Mouse (Mus musculus) left cerebral cortex, postnatal 36 days (tissue): ENCODE data around the gene Vps52. TPM values are rescaled to one million over a fixed set of nuclear protein-coding genes. Genes with fewer than 3 reads are reported as not detected.
"Not testable (repeated sequence)": the region's sequence is repeated elsewhere in the genome, so short reads cannot be mapped to it uniquely, and the experiment has no call there.

Experiments
- DNase-seq, 2 experiments: peaks; one replicate each; pipeline ENCODE4 v3.0.0; 2021 to 2022; ENCODE audit warnings: low spot score in 2 of 2, mixed read lengths in 1 of 2
- intact Hi-C: fragments of 180-260 bp; cut with DNase I; formaldehyde crosslinking; loops from one replicate; pipeline ENCODE4 v1.15.1; 2025
- total RNA-seq, 2 experiments: library from RNA; stranded (reverse); gene quantifications; 2 replicates each; pipeline ENCODE4 v1.2.3; 2021

Gene Vps52
- total RNA-seq, 2 experiments from 2014 or later: 84.5 to 87.0 TPM

DNA sequence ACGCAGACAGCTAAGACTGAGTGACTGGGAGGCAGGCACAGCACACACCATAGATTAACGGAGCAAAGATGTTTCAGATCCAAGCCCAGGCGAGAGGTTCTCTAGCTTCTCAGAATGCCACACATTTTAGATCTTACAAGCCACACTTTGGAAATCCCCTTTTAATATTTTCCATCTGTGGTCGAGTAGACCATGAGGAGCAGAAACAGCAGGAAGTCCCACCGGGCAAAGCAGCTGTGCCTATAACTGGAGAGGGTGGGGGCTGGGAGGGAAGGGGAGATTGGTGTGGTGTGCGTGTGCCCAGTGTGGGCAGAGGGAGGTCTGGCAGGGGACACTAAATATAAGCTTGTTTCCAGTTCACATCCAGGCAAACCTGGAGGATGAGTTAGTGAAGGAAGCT is 1.9 kb downstream of the Vps52 start:
- DNase-seq: no peak
- intact Hi-C loops: no loop called here

DNA sequence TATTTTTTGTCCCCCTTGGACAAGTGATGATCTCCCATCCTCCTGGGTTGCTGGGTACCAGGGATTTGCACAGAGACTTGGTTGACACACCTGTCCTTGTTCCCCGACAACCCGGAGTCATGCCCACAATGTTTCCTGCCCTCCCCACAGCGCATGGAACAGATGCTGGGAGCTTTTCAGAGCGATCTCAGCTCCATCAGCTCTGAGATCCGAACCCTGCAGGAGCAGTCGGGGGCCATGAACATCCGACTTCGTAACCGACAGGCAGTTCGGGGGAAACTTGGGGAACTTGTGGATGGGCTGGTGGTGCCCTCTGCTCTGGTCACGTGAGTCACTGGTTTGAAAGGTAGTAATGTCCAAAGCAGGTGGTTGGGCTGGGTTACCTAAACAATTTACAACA is 2.8 kb downstream of the Vps52 start:
- intact Hi-C loops: loop anchor here (1.0 kb wide), 1 partner anchor 63 kb away; no protein-coding TSS in a partner anchor
- DNase-seq: no peak

DNA sequence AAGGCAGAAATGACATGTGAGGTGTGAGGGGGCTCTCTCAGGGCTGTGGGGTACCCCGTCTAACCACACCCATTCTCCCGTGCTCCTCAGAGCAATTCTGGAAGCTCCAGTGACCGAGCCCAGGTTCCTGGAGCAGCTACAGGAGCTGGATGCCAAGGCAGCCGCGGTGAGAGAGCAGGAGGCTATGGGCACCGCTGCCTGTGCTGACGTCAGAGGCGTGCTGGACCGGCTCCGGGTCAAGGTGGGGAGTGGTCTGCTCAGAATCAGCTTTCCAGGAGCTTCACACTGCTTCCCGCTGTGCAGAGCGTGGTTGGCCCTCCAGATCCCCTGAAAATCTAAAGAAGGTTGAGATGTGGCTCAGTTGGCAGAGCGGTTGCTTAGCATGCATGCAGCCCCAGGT is 3.5 kb downstream of the Vps52 start:
- DNase-seq: no peak
- intact Hi-C loops: no loop called here

DNA sequence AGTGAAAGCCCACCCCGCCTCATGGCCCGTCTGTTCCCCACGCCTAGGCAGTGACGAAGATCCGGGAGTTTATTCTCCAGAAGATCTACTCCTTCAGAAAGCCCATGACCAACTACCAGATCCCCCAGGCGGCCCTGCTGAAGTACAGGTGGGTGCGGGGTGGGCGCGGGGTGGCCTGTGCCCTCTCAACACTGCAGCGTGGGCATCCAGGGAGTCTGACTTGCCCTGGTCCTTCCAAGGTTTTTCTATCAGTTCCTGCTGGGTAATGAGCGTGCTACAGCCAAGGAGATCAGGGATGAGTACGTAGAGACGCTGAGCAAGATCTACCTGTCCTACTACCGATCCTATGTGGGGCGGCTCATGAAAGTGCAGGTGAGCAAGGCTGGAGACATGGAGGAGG is 4.3 kb downstream of the Vps52 start:
- no peak for DNase-seq
- intact Hi-C loops: no loop called here

DNA sequence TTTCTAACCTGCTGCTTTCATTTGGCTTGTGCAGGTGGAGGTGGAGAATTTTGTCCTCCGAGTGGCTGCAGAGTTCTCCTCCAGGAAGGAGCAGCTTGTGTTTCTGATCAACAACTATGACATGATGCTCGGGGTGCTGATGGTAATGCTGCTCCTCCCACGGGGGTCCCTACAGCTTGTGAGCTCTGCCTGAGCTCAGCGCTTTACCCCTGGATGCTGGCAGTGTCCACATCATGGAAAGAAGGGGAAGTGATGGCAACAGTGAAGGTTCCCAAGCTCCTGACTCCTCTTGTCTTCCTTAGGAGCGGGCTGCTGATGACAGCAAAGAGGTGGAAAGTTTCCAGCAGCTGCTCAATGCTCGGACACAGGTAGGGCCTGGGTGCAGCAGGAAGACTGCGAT is 7.3 kb downstream of the Vps52 start:
- no peak for DNase-seq
- intact Hi-C loops: no loop called here

DNA sequence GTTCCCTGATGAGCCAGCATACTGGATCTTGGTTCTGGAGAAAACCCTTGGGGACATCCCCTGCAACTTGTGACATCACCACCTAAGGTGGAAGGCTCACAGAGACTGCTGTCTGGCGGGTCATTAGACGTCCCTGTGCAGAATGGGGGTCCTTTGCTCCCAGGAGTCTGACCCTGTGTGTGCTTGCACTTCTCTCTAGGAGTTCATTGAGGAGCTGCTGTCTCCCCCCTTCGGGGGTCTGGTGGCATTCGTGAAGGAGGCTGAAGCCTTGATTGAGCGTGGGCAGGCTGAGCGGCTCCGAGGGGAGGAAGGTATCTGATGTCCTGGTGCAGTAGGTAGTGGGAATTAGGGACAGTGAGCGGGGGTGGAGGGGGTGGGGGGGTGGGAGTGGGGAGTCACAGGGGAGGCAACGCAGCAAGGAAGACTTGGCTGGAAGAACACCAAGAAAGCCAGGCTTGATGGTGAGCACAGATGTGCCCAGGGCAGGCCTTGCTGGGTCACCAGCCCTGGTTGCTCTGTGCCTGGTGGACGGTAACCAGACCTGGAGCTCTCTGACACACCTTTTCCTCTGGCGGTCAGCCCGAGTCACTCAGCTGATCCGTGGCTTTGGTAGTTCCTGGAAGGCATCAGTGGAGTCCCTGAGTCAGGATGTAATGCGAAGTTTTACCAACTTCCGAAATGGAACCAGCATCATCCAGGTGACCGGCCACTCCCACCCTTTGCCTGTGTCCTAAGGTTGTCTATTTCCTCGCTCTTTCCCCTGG is 9.7 kb downstream of the Vps52 start:
- DNase-seq: no peak
- intact Hi-C loops: loop anchor here (5.0 kb wide), 1 partner anchor 42 kb away; no protein-coding TSS in a partner anchor

DNA sequence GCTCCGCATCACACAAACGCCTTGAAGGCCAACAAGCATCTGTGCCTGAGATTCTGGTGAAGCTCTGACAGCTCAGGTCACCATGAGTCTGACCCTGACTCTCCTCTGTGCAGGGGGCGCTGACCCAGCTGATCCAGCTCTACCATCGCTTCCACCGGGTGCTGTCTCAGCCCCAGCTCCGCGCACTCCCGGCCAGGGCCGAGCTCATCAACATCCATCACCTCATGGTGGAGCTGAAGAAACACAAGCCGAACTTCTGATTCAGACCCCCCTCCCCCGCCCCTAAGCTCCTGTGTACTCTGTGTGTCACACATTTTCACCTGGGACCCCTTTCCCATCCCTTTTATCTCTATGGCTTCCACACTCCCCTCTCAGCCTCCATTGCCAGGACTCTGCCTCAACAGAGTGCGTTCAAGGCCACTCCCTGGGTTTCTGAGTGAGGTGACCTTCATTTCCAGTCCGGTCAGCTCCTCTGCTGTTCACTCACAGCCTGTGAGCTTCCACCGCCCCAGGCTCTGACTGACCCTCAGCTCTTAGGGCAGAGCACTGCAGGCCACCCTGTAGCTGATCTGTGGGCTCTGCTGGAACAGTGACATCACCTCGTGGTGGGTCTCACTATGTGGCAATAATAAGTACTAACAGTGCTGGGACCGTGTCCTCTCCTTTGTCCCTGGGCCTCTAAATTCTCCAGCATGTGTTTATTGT is 10.4 kb downstream of the Vps52 start:
- intact Hi-C loops: loop anchor here (5.0 kb wide), 1 partner anchor 41 kb away; no protein-coding TSS in a partner anchor
- DNase-seq: no peak

DNA sequence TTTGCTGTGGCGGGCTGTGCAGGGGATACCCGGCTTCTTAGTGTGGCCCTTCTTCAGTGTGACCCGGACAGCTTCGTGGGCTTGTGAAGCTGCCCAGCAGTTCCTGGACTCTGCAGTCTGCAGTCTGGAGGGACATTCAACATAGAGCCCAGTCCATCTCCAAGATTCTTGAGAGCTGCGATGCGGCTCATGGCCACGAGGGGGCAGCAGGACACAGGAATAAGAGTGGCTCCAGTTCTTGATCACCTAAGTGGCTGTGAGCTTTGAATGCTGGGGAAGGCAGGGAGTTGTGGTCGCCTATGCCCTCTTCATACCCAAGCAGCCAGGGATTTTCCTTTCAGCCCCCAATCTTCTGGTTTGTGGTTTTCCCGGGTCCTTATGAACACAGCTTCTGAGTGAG is 12.9 kb downstream of the Vps52 start:
- intact Hi-C loops: loop anchor here (5.0 kb wide), 1 partner anchor 39 kb away; no protein-coding TSS in a partner anchor

DNA sequence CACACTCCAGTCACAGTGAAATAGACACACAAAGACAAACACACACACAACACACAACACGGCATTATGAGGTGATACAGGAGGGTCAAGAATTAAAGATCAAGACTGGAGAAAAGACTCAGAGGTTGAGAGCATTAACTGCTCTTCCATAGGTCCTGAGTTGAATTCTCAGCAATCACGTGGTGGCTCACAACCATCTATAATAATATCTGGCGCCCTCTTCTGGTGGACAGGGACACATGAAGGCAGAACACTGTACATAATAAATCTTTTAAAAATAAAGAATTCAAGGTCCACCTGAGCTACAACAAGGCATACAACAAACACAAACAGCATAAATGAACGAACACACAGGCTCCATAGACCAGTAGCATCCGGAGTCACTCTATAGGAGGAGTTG is 13.3 kb downstream of the Vps52 start:
- intact Hi-C loops: loop anchor here (5.0 kb wide), 1 partner anchor 38 kb away; no protein-coding TSS in a partner anchor

More for the DNA sequence above, 12.9 kb downstream of the Vps52 start:
- DNase-seq: peak; percentile 58 to 70

DNA sequence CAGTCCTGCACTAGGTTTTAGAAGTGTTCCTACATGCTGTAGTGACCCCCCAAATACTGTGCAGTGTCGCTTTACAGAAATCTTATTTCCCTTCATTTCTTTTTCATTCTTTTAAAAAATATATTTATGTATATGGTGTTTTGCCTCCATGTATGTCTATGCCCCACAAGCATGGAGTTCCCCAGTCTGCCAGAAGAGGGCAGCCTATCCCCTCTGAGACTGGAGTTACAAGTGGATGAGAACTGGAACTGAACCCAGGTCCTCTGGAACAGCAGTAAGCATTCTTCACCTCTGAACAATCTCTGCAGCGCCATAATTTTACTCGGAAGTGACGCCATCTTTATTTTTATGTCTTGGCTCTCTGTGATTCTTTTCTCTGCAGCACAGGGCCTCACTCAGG is 13.8 kb downstream of the Vps52 start:
- intact Hi-C loops: loop anchor here (5.0 kb wide), 1 partner anchor 38 kb away; no protein-coding TSS in a partner anchor
- no peak for DNase-seq

More for the DNA sequence above, 13.3 kb downstream of the Vps52 start:
- no peak for DNase-seq

DNA sequence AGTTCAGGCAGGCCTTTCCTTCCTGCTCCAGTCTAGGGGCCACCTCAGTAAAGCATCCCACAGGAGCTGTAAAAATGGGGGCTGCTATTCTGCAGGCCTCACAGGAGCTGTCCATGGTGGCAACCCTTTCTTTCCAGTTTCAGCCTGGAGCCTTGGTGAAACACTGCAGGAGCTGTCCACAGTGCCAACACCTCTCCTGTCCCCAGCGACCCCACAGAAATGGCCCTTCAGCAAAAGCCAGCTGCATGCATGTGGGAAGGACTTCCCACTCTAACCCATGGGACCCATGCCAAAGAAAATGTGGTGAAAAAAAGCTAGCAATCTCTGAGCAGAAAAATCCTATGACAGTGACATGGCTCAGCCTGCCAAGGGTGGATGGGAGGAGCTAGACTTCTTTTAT is 17.1 kb downstream of the Vps52 start:
- intact Hi-C loops: no loop called here

DNA sequence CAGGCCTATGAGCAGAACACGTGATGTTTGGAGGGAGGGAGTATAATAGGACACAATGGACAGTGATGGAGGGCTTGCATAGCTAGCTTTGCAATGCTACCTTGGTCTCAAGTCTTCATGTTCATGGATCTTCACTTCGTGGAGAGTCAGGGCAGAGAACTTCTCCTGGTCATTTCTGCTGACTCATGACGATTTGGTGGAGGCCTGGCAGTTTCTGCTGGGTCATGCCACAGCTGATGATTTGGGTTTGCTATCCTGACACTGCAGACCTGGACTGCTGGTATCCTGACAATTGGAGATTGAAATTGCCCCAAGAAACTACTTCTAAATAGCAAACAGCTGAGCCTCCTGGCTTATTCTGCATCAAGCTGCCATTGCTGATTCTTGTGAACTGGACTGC is 18.0 kb downstream of the Vps52 start:
- intact Hi-C loops: no loop called here

More for the DNA sequence above, 17.1 kb downstream of the Vps52 start:
- DNase-seq: no peak

DNA sequence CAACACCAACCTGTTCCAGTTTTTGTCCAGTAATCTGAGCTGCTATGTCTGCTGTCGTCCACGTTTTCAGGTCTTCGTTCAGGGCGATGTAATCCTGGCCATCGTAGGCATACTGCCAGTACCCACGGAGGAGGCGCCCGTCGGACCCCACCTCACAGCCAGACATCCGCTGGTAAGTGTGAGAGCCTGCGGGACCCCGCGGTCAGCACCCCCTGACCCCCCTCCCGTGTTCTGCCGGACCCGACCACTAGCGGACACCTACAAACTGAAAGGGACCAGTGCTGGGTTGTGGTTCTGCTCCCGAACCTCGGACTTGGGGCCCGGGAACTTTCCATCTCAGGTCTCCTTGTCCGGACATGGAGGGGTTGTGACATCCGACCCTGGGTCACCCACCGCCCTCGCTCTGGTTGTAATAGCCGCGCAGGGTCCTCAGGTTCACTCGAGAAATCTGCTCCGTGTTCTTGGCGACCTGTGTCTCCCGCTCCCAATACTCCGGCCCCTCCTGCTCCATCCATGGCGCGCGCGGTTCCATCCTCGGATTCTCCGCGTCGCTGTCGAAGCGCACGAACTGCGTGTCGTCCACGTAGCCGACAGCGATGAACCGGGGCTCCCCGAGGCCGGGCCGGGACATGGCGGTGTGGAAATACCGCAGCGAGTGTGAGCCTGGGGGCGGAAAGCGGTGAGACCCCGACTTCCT is 22.4 kb downstream of the Vps52 start:
- intact Hi-C loops: no loop called here
- DNase-seq: no peak

More for the DNA sequence above, 18.0 kb downstream of the Vps52 start:
- DNase-seq: no peak

DNA sequence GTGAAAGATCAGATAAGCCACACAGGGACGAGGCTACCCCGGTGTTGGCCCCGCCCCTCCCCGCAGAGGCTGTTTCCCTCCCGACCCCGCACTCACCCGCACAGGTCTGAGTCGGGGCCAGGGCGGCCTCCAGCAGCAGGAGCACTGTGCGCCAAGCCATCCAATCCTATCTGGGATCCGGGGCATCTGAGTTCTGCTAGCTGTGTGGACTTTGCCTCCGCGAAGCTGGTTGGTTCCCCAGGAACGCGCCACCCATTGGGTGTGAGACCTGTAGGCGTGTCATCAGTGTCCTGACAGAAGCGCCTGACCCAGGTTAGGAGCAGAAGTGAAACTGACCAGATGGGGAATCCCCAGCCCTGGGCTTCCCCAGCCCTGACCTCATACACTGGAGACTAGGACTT is 23.0 kb downstream of the Vps52 start:
- peak in 1 of 2 experiments; percentile 34 for DNase-seq
- intact Hi-C loops: no loop called here

DNA sequence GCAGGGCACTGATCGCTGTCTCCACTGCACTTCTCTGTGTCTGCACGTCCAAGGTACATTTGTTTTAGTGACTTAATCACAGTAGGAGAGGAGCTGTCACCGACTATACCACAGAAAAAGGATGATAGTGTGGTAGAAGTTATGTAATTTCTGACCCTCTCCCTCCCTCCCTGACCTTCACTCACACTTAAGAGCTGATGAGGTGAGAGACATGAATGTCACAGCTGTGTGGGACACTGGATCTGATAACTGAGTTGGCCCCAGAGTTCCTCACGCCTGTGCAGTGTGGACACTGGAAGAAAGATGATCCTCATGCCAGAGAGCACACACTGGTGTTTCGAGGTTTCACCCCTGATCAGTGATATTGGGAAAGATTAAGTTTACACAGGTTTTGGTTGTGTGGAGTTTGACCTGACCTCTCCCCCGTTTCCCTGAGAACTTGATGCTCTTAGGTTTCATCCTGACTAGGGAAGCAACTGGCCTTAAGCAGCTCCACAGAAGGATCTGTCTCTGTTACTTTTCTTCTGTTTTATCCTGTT is 24.0 kb downstream of the Vps52 start:
- DNase-seq: no peak
- intact Hi-C loops: no loop called here

DNA sequence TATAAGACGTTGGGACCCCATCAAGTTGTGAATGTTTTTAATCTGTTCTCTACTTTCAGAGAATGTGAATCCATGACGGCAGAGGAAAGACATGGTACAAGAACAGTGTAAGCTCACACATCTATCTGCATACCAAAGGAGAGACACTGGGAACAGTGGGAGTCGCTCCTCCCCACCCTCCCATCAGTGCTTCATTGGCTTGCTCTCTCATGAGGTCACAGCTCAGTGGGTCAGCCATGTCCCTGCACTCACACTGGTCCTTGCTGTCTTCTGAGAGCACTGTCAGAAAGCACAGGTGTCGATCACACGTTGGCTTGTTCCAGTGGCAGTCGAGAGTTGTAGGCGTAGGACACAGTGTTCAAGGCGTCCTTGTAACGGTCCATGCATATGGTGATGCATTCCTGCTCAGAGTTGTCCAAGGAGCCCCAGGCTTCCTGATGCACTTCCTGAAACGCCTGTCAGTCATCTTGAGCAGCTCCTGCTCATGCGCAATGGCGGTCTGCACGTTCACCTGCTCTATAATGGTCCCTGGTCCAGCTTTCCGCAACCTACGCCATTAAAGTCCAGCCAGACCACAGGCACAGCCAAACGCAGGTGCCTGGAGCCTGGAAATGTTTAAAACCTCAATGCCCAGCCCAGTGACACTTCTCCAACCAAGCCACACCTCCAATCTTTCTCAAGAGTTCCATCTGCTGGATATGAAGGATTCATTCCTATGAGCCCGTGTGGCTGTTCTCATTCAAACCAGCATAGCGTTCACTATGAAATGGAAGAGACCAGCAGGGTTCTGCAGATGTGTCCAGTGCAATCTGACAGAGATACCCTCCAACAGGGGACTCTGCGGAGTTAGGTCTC is 24.8 kb downstream of the Vps52 start:
- intact Hi-C loops: no loop called here
- no peak for DNase-seq

DNA sequence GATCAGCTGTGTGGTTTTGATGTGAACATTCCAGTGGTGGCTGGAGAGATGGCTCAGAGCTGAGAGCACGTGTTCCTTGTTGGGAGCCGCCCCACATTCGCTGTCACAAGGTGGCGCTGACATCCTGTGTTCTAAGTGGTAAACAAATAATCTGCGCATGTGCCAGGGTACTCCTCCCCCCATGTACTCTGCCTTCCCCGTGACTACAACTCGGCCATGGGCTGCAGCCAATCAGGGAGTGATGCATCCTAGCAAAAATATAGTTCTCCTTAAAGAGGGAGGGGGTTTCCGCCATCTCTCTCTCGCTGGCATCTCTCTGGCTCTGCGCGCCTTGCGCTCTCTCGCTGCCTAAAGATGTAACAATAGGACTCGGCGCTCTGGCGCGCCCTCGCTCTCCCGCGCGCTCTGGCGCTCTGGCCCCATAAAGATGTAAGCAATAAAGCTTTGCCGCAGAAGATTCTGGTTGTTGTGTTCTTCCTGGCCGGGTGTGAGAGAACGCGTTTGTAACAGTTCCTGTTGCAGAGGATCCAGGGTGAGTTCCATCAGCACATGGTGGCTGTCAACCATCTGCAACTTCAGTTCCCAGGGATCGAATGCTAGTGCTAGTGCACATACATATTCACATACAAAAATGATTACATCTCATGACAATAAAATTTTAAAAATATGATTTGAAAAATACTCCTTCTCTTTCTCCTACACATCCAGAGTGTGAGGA is 25.7 kb downstream of the Vps52 start:
- intact Hi-C loops: not testable (repeated sequence)
- peak; percentile 81 to 86 for DNase-seq

DNA sequence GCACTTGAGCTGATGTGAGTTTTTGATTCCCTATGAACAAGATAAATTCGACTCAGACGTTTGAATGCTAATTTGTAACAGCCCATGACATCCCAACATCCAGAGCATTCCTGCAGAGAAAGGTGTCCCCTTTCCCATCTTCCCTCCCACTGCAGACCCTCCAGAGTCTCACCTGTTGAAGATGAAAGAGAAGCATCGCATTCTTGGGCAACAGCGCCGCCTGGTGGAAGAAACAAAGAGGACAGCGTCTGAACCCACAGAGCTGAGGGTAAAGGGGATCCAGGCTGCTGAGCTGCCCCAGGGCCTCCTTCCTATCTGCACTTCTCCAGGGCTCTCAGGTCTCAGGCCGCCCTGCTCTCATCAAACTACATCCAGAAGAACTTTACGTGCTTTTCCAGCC is 26.5 kb downstream of the Vps52 start:
- DNase-seq: not testable (repeated sequence)

More for the DNA sequence above, 26.5 kb downstream of the Vps52 start:
- intact Hi-C loops: not testable (repeated sequence)
